Mouse (Mus musculus): Measurements from ENCODE around the gene Nlrp6. TPM values are rescaled to one million over a fixed set of nuclear protein-coding genes. Genes with fewer than 3 reads are reported as not detected.
"Not testable (repeated sequence)": the region's sequence is repeated elsewhere in the genome, so short reads cannot be mapped to it uniquely, and the experiment has no call there.

Gene Nlrp6
- total RNA-seq, 1 experiment from 2014 or later, result 2.2 TPM

DNA sequence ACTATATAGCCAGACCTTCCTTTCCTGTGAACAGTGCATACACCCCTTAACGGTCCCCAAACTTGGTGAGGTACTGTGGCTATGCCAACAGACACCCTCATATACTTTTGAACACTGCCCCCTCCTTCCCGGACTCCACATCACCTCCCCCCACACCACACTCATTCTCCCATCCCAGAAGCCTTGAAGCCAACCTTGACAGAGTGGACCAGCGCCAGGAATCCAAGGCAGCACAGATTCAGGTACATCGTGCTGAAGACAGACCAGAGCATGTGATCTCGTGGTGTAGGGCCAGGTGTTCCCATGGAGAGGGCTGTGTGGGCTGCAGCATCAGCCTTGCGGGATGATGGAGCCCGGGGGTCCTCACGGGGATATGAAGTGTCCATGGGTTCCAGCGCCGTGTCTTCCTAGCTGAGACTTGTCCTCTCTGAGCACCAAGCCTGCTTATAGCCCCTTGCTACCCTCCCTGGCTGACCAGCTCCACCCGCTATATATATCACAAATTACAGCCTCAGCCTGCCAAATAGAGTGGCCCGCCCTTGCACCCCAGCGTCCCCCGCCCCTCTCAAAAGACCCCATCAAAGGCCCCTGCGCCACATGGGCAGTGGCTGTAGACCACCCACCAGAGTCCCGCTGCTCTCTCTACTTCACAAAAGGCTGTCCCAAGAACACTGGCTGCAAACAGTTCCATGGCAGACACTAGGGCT is 29.3 kb downstream of the Nlrp6 start, which contains the start of gene Ifitm5:
TSS of gene Ifitm5 (minus strand) at position 468 of the 707 bp plus-strand sequence.
- peak; percentile 57 for DNase-seq

DNA sequence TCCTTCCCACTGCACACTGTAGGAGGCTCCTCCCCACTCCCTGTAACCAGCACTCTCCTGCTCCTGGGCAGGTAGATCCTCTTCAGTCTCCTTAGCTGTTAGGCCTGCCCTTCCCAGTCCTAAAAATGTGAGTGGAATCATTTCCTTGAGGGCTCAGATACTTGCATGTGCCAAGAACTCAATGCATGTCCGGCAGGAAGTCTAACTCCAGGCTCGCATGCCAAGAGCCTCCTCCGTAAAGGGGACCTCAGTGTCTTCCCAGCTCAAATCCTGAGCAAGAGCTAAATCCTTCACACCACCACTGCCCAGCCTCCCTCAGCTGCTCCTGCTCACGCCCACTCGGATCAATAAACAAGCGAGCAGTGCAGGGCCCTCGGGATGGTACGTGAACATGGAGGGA is 30.3 kb downstream of the Nlrp6 start:
- DNase-seq, result no peak

- DNase-seq, result no peak
Measured at GRCm38 (mm10) chr7:140951765-140952164, 31.1 kb downstream of the Nlrp6 start.

GRCm38 (mm10) chr7:140952441-140952840 is 31.7 kb downstream of the Nlrp6 start:
- DNase-seq, result no peak

DNA sequence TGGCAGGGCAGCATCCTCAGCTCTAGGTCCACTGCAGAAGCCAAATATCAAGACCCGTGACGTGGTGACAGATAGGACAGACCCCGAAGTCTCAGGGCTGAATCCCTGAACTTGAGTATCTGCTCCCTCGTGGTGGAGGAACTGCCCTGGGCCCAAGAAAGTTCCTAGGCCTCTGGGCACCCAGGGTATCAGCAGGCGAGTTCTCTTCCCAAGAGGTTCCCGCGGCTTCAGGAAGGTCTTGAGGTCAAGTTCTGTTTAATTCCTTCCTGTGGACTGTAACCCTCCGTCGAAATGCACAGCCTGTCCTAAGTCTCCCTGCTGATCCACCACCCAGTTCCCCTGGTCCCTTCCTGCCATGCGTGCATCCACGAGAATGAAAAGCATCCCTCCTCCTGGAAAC is 32.4 kb downstream of the Nlrp6 start:
- no peak for DNase-seq

DNA sequence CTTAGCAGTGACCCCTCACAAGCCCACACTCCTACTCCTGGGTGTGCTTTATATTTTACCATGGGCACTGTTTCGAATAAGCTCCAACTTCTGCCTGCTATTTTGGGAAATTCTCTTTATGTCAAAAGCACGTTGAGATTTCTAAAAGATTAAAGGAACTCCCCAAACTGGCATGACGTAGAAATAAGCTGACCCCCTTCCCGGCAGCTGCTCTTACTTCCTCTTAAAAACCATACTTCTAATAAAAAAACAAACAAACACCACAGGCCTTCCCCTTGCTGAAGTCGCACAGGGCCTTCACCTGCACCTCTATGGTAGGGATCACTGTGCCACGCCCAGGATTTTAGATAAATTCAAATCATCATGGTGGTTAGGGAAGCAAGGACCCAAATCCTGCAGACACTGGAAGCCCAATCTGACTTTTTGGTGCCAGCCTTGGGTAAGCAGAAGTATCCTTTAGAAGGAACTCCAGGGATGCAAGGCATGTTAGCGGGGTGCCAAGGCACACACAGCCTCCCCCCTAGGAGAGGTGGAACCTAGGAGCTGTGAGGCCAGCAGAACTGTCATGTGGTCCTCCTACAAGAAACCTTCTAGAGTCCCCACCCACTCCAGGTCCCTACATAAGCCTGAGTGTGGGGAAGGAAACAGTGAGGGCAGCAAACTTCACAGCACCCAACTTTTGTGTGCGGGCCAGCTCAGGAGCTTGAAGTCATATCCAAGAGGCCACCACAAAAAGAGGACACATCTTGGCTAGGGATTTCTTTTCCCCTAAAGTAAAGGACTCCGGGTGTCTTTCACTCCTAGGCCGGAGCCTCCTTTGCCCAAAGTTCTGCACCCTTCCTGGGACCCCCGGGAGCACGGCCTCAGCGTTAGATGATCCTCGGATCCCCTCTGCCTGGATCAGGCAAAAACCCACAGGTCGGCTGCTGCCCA is 33.4 kb downstream of the Nlrp6 start:
- no peak for DNase-seq

DNA sequence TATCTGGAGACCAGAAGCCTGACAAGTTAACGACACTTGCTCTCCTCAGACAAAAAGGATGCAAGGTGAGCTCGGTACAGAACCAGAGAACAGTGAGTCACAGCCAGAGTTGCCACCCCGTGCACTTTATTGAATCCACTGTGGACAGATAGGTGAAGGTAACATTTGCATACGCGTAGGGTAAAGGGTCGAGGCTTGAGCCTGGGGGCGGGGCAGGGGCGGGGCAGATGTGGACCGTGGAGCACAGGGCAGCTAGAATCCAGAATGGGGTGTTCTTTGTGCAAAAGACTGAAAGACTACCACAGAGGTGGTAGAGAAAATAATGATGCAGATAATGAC is 34.0 kb downstream of the Nlrp6 start:
- no peak for DNase-seq

DNA sequence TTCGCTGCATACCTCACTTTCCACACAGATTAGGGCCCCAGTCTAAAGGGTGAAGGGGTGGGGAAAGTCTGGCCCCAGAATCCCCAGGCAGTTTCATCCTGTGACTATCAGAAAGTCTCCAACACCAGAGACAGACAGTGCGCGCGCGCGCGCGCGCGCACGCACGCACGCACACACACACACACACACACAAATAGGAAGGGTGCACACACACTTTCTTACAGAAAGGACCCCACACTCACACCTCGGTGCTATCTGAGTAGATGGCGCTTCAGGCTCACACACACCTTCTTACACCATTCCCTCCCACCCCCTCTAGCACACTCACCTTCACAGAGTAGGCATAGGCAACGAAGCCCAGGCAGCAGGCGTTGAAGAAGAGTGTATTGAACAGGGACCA is 34.6 kb downstream of the Nlrp6 start:
- no peak for DNase-seq

DNA sequence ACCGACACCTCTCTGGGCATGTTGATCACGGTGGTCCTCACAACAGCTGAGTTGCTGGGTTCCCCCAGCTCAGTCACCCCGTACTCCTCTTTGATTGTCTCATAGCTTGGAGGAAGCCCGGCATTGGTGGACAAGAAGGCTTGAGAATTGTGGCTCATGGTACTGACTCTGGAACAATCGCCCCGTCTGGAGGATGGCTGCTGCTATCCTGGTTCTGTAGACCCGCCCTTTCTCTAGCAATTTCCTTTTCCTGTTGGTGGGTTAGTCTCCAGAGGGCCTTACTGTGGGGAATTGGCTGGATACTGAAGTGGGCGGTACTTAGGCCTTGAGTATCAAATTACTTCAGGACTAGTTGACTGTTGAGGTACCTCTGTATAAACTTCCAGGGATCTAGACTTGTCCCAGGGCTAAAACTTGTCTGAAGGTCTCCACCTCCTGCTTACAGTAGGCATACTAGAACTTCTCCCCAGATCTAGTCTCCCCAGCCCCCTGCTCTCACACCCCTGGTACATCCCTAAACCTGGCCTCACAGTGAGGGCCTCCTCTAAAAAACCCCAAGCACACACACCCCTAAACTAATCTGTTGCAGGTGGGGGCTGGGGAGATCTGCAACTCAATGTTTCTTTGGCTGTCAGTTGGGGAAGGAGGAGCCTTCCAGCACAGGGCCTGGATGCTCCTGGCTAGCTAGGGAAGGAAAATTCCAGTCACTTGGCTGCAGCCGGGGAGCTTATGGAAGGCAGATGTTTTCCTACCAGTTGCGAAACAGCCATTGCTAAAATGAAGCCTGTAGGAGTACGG is 35.3 kb downstream of the Nlrp6 start, which contains the start of the genes Gm45717 and Ifitm2:
TSS of gene Gm45717 (minus strand) at position 180 of the 798 bp plus-strand sequence.
TSS of gene Ifitm2 (minus strand) at position 230 of the 798 bp plus-strand sequence.
- peak; percentile 56 for DNase-seq

DNA sequence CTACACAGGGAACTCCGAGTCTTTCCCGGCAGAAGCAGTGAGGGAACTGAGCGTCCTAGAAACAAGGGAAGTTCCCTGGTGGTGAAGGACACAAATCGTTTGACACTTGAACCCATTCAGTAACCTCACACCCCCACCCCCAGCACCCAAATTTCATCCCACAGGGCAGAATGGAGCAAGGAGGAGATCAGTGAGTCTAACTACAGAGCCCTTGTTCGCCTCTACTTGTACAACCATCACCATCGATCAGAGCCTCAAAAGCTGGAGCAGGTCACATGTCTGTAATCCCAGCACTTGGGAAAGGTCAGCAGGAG is 35.8 kb downstream of the Nlrp6 start:
- DNase-seq, result no peak

GRCm38 (mm10) chr7:140959181-140959901 is 38.6 kb downstream of the Nlrp6 start:
- no peak for DNase-seq

DNA sequence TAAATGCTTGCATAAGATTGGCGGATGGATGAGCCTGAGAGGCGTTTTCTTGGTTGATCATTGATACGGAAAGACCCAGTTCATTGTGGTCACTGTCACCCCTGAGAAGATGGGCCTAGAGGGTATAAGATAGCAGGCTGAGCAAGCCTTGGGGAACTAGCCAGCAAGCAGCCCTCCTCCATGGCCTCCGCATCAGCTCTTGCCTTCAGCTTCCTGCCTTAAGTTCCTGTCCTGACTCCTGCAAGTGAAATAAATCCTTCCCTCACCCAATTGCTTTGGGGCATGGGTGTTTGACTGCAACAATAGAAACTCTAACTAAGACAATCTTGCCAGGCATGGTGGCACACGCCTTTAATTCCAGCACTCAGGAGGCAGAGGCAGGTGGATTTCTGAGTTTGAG is 39.3 kb downstream of the Nlrp6 start:
- no peak for DNase-seq

DNA sequence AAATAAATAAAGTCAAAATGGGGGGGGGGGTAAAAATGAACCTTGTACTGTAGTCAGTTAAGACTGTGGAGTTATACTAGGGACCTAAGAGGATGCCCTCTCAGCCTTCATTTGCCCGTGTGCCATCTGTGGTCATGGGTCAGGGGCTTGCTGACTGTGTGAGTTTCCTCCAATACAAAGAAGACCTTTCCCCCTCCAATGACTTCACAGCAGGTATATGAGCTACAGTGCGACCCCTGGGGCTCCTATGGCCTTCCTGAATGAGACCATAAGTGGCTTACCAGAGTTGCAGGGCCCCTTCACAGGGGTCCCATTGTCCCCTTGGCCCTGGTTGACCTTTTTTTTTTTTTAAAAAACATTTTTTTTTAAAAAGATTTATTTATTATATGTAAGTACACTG is 40.7 kb downstream of the Nlrp6 start:
- DNase-seq, result no peak

GRCm38 (mm10) chr7:140962733-140963132 is 42.0 kb downstream of the Nlrp6 start:
- no peak for DNase-seq

DNA sequence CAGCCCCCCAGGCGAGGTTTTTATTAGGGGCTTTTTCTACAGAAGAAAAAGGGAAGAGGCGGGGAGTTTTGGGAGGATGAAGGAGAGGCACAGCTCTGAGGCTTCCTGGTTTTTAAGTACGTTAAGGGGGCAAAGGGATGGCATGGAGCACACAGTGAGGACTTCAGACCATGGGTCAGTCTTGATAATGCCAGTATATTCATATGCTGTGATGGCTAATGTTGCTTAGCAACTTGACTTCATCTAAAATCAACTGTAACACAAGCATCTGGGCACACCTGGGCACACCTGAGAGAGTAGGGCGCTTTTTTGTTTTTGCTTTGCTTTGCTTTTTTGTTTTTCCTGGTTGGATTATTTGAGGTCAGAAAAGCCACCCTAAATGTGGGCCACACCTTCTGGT is 46.2 kb downstream of the Nlrp6 start, which contains the start of gene Ifitm1:
TSS of gene Ifitm1 (plus strand) at position 301 of the 400 bp plus-strand sequence.
- DNase-seq, result no peak

GRCm38 (mm10) chr7:140967862-140968591 is 47.3 kb downstream of the Nlrp6 start:
- DNase-seq, result no peak

GRCm38 (mm10) chr7:140968710-140969109 is 48.0 kb downstream of the Nlrp6 start:
- DNase-seq, result not testable (repeated sequence)

- DNase-seq, result no peak
Measured at GRCm38 (mm10) chr7:140970931-140971330, 50.2 kb downstream of the Nlrp6 start.

DNA sequence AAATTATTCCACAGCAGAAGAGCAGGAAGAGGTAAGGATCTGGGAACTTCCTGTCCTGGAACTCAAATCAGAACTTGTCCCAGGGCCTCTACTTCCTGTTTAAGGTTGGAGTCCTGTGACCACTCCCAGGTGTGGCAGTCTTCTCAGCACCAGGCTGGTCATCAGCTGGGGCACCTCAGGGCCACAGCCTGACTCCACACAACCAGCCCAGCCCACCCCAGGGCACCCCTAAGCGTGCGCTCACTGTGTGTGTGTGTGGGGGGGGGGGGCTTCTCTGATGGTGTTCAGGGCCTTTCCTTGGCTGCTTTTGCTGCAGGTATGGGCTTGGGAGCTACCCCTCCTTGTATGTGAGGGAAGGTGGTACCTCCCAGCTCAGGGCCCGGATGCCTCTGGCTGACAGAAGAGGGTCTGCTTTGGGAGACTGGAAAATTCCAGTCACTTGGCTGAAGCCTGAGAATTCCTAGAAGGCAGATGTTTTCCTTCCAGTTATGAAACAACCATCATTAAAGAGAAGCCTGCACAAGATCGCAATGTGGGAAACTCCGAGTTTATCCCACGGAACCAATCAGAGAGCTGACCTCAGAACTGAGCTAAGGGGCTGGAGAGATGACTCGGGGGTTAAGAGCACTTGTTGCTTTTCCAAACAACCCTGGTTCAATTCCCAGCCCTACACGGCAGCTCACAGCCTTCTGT is 50.9 kb downstream of the Nlrp6 start:
- no peak for DNase-seq

GRCm38 (mm10) chr7:140973396-140974165 is 52.9 kb downstream of the Nlrp6 start:
- no peak for DNase-seq
